Mouse (Mus musculus) spleen, postnatal 36 days (tissue): Measurements from ENCODE around the gene B4galnt1.

ENCODE experiments used
- DNase-seq, 2 experiments: peaks; one replicate each; pipeline ENCODE4 v3.0.0; 2022; ENCODE audit warnings: low spot score in 2 of 2, mixed read lengths in 1 of 2

Gene B4galnt1

DNA sequence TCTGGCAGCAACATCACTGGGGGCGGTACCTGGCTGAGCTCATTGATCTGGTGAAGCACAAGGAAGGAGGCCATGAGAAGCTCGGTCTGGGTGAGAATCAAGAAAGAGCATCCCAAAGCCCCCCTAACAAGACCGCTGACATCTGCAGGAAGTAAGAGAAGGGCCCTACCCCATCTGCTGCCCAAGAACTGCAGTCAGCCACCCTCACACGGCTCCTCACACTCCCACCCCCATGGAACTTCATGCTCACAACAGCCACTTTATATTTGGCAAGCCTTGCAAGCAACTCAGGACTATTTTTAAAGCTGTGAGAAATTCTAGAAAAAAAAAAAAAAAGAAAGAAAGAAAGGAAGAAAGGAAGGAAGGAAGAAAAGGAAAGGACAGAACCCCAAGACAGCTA is 43.9 kb downstream of the B4galnt1 start:
- no peak for DNase-seq

DNA sequence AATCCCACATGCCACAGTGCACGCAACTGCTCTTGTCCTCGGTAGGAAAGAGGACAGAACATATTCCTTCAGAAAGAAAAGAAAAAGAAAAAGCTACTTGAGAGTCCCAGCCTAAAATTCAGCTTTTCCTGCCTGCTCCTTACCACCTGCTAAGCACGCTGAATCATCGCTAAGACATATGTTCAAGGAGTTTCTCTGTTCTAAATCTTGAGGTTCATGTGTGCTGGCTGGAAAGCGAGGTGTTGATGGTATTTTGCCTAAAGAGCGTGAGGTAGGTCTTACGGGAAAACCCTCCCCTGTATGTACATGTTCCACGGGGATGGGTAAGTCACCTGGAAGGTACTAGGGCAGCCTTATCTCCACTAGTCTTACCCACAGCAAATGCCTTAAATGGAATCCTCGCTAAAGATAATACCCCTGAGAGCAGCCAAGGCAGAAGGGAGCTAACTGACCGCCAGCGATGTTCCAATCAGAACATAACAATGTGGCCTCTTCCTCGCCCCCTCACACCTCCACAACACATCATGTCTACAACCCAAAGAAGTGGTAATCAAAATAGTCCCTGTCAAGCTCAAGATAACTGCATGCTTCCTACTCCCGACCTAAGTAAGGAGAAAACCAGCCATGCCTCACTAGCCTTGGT is 45.0 kb downstream of the B4galnt1 start:
- DNase-seq, result no peak

DNA sequence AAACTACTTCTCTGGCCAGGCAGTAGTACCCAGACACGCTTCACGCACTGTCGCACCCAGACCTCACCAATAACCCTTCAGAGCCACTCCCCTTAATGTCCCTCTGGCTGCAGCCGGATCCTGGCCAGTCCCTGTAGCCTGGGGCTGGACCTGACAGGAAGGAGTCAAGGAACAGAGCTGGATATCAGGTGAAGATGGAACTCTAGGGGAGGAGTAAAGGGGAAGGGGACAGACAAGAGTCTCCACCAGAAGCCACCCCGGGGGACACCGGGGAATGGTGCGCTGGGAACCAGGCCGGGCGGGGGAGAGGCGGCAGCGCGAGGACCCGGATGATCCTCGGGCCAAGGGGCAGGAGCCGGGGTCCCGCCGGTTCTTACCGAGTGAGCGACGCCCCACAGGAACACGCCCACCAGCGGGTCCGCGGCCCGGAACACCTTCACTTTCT is 46.0 kb downstream of the B4galnt1 start:
- peak in 1 of 2 experiments; percentile 32 for DNase-seq

DNA sequence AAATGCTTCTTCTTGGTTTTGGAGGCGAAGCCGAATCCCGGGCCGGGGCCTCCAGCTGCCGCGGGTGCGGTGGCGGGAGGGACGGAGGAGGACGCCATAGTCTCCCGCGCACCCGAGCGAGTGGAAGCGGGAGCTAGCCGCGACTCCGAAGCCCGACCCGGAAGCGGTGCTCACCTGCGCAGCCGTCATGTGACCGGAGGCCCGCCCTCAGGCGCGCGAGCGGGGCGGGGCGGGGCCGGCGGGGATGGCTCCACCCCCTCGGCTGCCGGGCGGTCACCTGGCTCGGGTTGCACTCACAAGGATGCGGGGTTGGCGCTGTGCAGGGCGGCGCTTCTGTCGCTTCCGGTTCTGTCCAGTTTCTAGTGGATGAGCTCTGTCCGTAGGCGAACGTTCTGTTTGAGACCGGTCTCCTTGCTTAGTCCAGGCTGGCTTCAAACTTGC is 46.4 kb downstream of the B4galnt1 start, which contains the start of gene Pip4k2c:
TSS of gene Pip4k2c (minus strand) at position 172 of the 441 bp plus-strand sequence.
- DNase-seq, result peak; percentile 92 to 93

DNA sequence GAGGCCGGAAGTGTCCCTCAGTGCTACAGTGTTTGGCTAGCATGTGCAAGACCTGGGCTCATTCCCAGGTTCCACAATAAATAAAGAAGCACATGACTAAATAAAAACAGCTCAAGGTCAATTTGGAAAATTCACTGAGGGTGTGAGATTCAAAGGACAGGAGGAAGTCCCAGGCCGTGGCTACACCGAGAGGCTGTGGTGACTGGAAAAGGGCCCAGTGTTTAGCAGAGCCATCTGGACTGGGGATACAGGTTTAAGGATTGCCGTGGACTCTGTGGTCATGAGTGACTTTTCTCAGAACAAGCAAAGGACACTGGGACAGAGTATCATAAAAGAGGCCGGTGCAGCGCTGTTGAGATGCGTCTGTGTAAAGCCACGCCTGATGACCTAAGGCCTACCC is 48.2 kb downstream of the B4galnt1 start:
- DNase-seq, result no peak

DNA sequence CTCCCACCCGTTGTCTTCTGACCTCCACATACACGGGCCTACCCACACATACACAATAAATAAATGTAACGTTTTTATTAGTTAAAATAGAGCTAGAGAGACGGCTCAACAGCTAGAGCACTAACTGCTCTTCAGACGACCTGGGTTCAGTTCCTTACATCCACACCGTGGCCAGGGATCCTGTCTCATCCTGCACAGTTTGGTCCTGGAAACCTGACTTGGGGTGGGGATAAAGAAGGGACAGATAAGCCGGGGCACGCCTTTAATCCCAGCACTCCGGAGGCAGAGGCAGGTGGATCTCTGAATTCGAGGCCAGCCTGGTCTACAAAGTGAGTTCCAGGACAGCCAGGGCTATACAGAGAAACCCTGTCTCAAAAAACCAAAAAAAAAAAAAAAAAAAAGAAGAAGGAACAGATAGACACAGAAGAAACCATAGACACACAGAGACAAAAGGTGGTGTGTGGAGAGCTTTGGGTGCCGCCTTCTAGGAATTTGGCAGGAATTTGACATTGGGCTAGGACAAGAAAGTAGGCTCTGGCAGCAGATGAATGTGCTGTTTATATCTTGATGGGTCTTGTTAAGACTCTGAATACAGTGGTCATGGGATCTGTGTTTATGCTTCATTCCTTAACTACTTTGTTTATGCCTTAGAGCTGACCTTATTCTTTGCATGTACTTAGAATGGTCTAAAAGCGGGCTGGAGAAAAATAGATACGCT is 48.8 kb downstream of the B4galnt1 start:
- no peak for DNase-seq

DNA sequence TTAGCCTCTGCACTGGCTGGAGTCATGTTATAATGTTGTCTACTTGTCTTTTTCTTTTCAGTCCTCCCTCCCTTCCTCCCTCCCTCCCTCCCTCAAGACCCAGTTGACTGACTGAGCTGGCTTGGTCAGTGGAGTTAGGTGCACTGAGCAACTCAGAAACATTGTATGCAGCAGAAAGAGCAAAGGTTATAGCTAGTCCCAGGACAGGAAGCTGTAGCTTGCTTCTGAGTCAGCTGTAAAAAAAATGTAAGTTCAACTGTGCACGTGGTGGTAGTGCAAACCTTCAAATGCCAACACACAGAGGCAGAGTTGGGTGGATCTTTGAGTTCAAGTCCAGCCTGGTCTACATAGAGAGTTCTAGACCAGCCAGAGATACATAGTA is 49.4 kb downstream of the B4galnt1 start:
- DNase-seq, result no peak

DNA sequence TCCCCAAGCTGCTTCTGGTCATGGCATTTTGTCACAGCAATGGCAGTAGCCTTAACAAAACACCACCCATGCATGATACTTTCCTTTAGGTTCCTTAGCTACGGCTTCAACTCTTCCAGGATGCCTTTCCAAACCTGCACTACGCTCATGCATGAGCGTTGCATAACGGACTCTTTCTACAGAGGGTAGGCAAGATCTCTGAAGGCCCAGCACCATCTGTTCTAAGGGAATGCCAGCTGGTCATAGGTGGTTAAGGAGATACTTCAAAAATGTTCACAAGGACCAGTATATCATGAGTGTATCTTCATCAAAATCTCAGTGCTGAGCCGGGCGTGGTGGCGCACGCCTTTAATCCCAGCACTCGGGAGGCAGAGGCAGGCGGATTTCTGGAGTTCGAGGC is 51.4 kb downstream of the B4galnt1 start:
- no peak for DNase-seq

DNA sequence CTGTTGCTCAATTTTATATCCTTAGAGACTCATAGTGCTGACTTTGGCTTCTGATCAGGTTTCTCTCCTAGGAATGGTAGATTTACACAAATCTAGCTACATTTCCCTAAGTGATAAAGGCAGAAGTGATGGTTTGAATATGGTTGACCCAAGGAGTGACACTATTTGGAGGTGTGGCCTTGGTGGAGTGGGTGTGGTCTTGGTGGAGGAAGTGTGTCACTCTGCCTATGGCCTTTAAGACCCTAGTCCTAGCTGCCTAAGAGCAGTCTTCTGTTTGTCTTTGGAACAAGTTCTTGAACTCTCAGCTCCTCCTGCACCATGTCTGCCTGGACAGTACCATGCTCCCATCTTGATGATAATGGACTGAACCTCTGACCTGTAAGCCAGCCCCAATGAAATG is 52.2 kb downstream of the B4galnt1 start:
- DNase-seq, result no peak

DNA sequence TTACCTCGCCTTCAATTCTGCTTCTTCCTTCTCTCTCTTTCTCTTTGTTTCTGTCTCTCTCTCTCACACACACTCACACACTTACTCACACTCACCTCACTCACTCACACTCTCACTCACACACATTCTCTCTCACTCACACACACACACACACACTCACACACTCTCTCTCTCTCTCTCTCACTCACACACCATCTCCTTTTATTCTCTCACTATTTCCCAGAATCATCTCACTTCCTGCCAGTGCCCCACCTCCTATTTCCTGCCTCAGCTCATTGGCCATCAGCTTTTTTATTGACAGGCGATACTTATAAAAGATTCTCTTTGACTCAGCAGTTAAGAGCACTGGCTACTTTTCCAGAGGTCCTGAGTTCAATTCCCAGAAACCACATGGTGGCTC is 53.3 kb downstream of the B4galnt1 start:
- DNase-seq, result no peak
